In the genomic region with DNA sequence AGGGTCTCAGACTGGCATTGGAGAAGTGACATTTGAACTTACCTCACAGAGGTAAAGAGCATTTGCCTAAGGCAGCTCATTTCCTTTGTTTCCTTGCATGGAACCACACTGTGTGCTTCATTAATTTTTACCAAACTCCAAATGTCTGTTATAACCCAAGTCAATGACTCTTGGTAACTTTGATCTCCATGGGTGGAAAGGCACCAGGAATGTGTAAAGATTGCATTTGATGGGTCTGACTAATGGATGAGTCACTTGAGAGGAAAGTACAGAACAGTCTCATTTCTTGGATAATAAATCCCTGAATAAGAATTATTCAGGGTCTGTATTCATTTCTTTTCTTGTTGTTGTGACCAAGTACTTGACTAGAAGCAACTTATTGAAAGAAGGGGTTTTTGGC, we compare ENCODE assay signal across 18 mouse cellular contexts.
"Had no signal": no experiment of that assay in that cellular context is flagged by ENCODE, and none has a peak within 500 bp of the region (broad histone marks: within the 10 kb centered on the region; RNA-seq: fewer than 3 reads in every experiment).

No protein-coding gene starts in this region.

- H3K9ac ChIP-seq: limb, embryonic 12.5 days; liver, embryonic 13.5 days; liver, postnatal 0 days; lung, embryonic 15.5 days; neural tube, embryonic 13.5 days had no signal

- H3K36me3 ChIP-seq: limb, embryonic 12.5 days; liver, embryonic 13.5 days; lung, embryonic 15.5 days; neural tube, embryonic 13.5 days had no signal

- ATAC-seq: liver, postnatal 0 days; midbrain, embryonic 16.5 days had no signal

- H3K4me2 ChIP-seq: limb, embryonic 12.5 days; liver, embryonic 13.5 days; lung, embryonic 15.5 days; midbrain, embryonic 11.5 days; neural tube, embryonic 13.5 days had no signal

- DNase-seq: kidney, adult 11 months; liver; liver, embryonic 13.5 days; liver, postnatal 0 days; lung, postnatal 14 days; retina, postnatal 1 day; right cerebral cortex, postnatal 4 days; spleen, adult 18-20 months; thymus, adult 18-20 months; thymus, postnatal 14 days had no signal

- H3K27ac ChIP-seq: layer of hippocampus, adult 2 months; limb, embryonic 12.5 days; liver, embryonic 13.5 days; lung, embryonic 15.5 days; macrophage; neural tube, embryonic 13.5 days had no signal

- H3K4me1 ChIP-seq: limb, embryonic 12.5 days; liver, embryonic 13.5 days; lung, embryonic 15.5 days; megakaryocyte, embryonic 14.5 days; neural tube, embryonic 13.5 days had no signal

- H3K4me3 ChIP-seq: layer of hippocampus, adult 2 months; limb, embryonic 12.5 days; liver, embryonic 13.5 days; lung, embryonic 15.5 days; megakaryocyte, embryonic 14.5 days; neural tube, embryonic 13.5 days had no signal

- H3K27me3 ChIP-seq: liver, embryonic 13.5 days; lung, embryonic 15.5 days; megakaryocyte, embryonic 14.5 days; neural tube, embryonic 13.5 days had no signal

- H3K9me3 ChIP-seq: limb, embryonic 12.5 days; liver, embryonic 13.5 days; lung, embryonic 15.5 days; megakaryocyte, embryonic 14.5 days; neural tube, embryonic 13.5 days had no signal
